Mouse (Mus musculus): ENCODE measurements at regions not wholly inside any gene's neighbourhood (a gene's known extent, or its start where the extent isn't known, plus 50 kb on each side); places are given as distances from the start of the nearest gene placed in this dataset.
A peak's percentile ranks its signal among the peaks of the same experiment; 100 is the strongest.

DNA sequence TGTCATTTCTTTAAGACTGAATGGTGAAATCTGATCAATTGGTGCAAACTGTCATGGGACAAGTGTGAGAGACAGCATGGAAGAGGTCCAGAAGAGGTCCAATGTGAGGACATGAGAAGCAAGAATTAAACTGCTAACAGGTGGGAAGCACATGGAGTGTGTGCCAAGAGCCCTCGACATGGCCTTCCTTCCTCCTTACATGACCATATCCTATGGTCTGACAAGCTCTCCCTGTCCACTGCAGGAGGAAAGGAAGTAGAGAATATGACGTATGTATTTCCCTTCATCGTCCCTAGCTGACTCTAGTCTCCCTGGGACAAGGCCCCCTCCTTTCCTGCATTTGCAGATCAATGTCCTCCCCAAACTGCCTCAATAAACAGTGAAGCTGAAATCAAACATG is 152.1 kb downstream of the Dad1 start:
- DNase-seq (ENCODE audit: low spot score) (no peak), ATAC-seq (no peak)
- no peak for TF ChIP-seq CTCF (IDR thresholded peaks at IDR 0.05)
- no peak for TF ChIP-seq EP300 (IDR thresholded peaks at IDR 0.05)
- H3K9ac ChIP-seq (replicated peaks; ENCODE audit: low read depth) = no peak overlapping the region
- no peak overlapping the region for H3K27ac ChIP-seq (ENCODE audit: low read length)
- 17% methylated on average over 3 of the region's 3 CpGs for WGBS
- no peaks in the 10 kb centered on the region for H3K27me3 ChIP-seq (replicated peaks; ENCODE audit: insufficient read depth, low read length)
- no peaks in the 10 kb centered on the region for H3K9me3 ChIP-seq (ENCODE audit: low read length)
- H3K4me1 ChIP-seq (ENCODE audit: insufficient read depth, low read depth, low read length) = peaks cover 20% of the 10 kb centered on the region; the same call in 1 of the 2 replicates
- no peak overlapping the region for H3K4me2 ChIP-seq (replicated peaks; ENCODE audit: low read depth, low read length)
- H3K4me3 ChIP-seq (ENCODE audit: low read depth, low read length) = no peak overlapping the region
- H3K36me3 ChIP-seq (ENCODE audit: insufficient read depth, low read length) = no peaks in the 10 kb centered on the region

DNA sequence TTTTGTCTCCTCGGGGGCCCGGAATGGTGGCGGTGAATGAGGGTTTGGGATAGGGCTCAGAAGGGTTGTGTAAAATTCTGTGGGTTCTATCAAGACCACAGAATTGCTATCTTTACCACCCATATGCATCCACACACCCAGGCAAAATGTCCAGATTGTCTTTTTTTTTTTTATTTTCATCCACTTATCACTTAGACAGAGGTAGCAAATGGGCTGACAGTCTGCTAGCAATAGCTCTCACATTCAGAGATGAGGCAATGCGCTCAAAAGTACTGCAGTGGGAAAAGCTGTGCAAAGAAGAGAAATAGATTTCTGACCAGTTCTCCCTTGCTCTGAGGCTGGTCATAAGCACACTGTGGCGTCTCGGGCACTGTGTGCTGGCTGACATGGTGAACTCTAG is 154.5 kb downstream of the Dad1 start:
- no peaks in the 10 kb centered on the region for H3K27me3 ChIP-seq (replicated peaks; ENCODE audit: insufficient read depth, low read length)
- WGBS = 86% methylated on average over 6 of the region's 6 CpGs
- H3K4me2 ChIP-seq (replicated peaks; ENCODE audit: low read depth, low read length) = no peak overlapping the region
- no peak overlapping the region for H3K4me3 ChIP-seq (ENCODE audit: low read depth, low read length)
- DNase-seq (ENCODE audit: low spot score) (no peak), ATAC-seq (no peak)
- 0 out of 2 replicates have a peak overlapping the region, but pooled peaks have one; percentile 80 for H3K27ac ChIP-seq (ENCODE audit: low read length)
- H3K4me1 ChIP-seq (ENCODE audit: insufficient read depth, low read depth, low read length) = peaks cover 20% of the 10 kb centered on the region; the same call in 1 of the 2 replicates
- no peak overlapping the region for H3K9ac ChIP-seq (replicated peaks; ENCODE audit: low read depth)
- H3K9me3 ChIP-seq (ENCODE audit: low read length) = no peaks in the 10 kb centered on the region
- TF ChIP-seq EP300 (IDR thresholded peaks at IDR 0.05) = no peak
- no peak for TF ChIP-seq CTCF (IDR thresholded peaks at IDR 0.05)
- no peaks in the 10 kb centered on the region for H3K36me3 ChIP-seq (ENCODE audit: insufficient read depth, low read length)

DNA sequence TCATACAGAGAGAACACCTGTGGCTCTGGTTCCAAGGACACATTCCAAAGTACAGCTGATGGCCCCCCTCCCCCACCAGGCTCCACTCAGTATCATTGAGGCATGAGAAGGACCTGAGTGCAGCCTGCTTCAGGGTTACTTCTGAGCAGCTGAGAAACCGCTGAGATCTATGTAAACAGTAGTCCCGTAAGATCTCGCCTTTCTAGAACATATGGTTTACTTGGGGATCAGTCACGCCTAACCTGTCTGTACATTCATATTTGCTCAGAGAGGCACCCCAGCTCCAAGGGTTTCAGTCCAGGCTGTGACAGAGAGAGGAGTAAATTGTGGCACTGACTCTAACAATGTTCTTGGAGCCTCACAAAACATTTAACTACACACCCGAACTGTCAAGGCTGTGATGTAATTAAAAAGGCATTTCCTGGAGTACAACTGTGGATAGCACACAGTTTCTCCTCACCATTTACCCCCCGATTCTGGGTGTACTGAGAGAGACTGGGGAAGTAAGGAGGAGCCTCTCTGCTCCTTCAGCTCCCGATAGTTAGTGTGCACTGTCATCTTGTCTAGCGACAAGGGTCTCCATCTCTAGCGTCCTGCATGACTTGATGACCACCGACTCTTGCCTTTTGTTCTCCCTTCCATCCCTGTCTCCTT is 155.7 kb downstream of the Dad1 start:
- no peaks in the 10 kb centered on the region for H3K27me3 ChIP-seq (replicated peaks; ENCODE audit: insufficient read depth, low read length)
- ATAC-seq = peak; percentile 92
- 24% methylated on average over 10 of the region's 10 CpGs for WGBS
- peak overlapping the region; percentile 80 for H3K27ac ChIP-seq (ENCODE audit: low read length)
- no peaks in the 10 kb centered on the region for H3K36me3 ChIP-seq (ENCODE audit: insufficient read depth, low read length)
- peak; percentile 73 for DNase-seq (ENCODE audit: low spot score)
- no peak for TF ChIP-seq CTCF (IDR thresholded peaks at IDR 0.05)
- peak; percentile 97 for TF ChIP-seq EP300 (IDR thresholded peaks at IDR 0.05)
- 0 out of 2 replicates have a peak overlapping the region, but pooled peaks have one; percentile 19 for H3K4me2 ChIP-seq (replicated peaks; ENCODE audit: low read depth, low read length)
- H3K4me3 ChIP-seq (ENCODE audit: low read depth, low read length) = no peak overlapping the region
- no peaks in the 10 kb centered on the region for H3K9me3 ChIP-seq (ENCODE audit: low read length)
- H3K9ac ChIP-seq (replicated peaks; ENCODE audit: low read depth) = no peak overlapping the region; the same call in 1 of the 2 replicates
- H3K4me1 ChIP-seq (ENCODE audit: insufficient read depth, low read depth, low read length) = peaks cover 20% of the 10 kb centered on the region; the same call in 1 of the 2 replicates

DNA sequence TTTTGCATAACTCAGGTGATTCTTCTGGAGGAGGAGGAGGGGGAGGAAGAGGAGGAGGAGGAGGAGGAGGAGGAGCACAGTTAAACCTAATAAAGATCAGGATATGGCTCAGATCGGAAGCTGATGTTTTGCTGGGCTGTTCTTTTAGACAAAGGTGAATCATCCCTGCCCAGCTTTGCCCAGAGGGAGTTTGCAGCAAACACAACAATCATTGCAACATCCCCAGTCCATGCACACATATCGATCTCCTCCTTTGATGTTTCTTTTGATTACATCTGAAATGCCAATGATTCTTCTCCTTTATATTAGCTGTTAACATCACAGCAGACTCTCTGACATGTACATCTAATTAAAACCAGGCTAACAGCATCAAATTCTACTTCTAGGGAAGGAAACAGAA is 156.9 kb downstream of the Dad1 start:
- ATAC-seq (no peak), DNase-seq (ENCODE audit: low spot score) (no peak)
- Histone ChIP-seq H3K27ac (ENCODE audit: low read length) (peak overlapping the region; percentile 80; the same call in 1 of the 2 replicates), H3K9me3 (ENCODE audit: low read length) (no peaks in the 10 kb centered on the region), H3K27me3 (replicated peaks; ENCODE audit: insufficient read depth, low read length) (no peaks in the 10 kb centered on the region), H3K36me3 (ENCODE audit: insufficient read depth, low read length) (no peaks in the 10 kb centered on the region), H3K4me3 (ENCODE audit: low read depth, low read length) (no peak overlapping the region), H3K9ac (replicated peaks; ENCODE audit: low read depth) (no peak overlapping the region), H3K4me2 (replicated peaks; ENCODE audit: low read depth, low read length) (no peak overlapping the region), H3K4me1 (ENCODE audit: insufficient read depth, low read depth, low read length) (peaks cover 15% of the 10 kb centered on the region; the same call in 1 of the 2 replicates)
- TF ChIP-seq EP300 (IDR thresholded peaks at IDR 0.05) = no peak
- TF ChIP-seq CTCF (IDR thresholded peaks at IDR 0.05) = no peak
- 31% methylated on average over 2 of the region's 2 CpGs for WGBS

DNA sequence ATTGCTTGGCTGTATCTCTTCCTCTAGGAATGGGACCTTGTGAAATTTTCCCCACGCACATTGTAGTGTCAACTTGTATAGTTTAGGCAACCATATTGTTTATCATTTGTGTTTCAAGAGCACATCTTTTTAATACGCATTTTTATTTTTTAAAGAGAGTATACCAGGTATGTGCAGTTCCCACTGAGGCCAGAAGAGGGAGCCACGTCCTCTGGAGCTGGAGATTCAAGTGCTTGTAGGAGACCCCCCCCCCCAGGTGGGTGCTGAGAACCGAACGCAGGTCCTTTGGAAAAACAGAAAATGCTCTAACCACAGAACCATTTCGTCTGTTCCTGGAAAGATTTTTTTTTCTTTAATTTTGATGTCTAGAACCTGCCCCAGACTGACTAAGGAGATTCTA is 161.5 kb downstream of the Dad1 start:
- Histone ChIP-seq H3K4me2 (replicated peaks; ENCODE audit: low read depth, low read length) (no peak overlapping the region), H3K36me3 (ENCODE audit: insufficient read depth, low read length) (no peaks in the 10 kb centered on the region), H3K9ac (replicated peaks; ENCODE audit: low read depth) (no peak overlapping the region), H3K4me3 (ENCODE audit: low read depth, low read length) (no peak overlapping the region), H3K27ac (ENCODE audit: low read length) (no peak overlapping the region), H3K27me3 (replicated peaks; ENCODE audit: insufficient read depth, low read length) (no peaks in the 10 kb centered on the region), H3K9me3 (ENCODE audit: low read length) (no peaks in the 10 kb centered on the region), H3K4me1 (ENCODE audit: insufficient read depth, low read depth, low read length) (peaks cover 3% of the 10 kb centered on the region; the same call in 1 of the 2 replicates)
- no peak for DNase-seq (ENCODE audit: low spot score)
- WGBS = 88% methylated on average over 6 of the region's 6 CpGs
- no peak; the same call in 1 of the 2 replicates for TF ChIP-seq CTCF (IDR thresholded peaks at IDR 0.05)
- ATAC-seq = no peak

DNA sequence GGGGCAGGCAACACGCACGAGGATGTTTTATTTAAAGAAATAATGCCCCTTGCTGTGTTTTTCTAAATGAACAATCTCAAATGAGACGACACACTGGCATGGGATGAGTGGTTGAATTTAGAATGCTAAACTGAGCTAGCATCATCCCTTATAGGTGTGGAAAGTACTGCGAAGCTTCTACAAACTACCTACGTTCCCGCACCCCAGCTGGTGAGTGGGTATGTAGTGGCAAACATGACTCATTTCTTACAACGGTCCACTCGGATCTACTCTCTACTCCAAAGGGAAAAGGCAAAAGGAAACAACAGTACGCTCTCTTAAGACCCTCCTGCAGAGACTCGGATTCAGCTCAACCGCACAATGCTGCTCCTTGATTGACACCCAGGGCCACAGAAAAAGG is 167.2 kb downstream of the Dad1 start:
- ATAC-seq = no peak
- Histone ChIP-seq H3K9ac (replicated peaks; ENCODE audit: low read depth) (no peak overlapping the region), H3K4me3 (ENCODE audit: low read depth, low read length) (no peak overlapping the region), H3K36me3 (ENCODE audit: insufficient read depth, low read length) (no peaks in the 10 kb centered on the region), H3K27me3 (replicated peaks; ENCODE audit: insufficient read depth, low read length) (no peaks in the 10 kb centered on the region), H3K27ac (ENCODE audit: low read length) (no peak overlapping the region), H3K9me3 (ENCODE audit: low read length) (no peaks in the 10 kb centered on the region), H3K4me2 (replicated peaks; ENCODE audit: low read depth, low read length) (no peak overlapping the region), H3K4me1 (ENCODE audit: insufficient read depth, low read depth, low read length) (no peaks in the 10 kb centered on the region)
- WGBS = 71% methylated on average over 11 of the region's 11 CpGs
- DNase-seq (ENCODE audit: low spot score) = no peak
- TF ChIP-seq CTCF (IDR thresholded peaks at IDR 0.05) (no peak), EP300 (IDR thresholded peaks at IDR 0.05) (no peak)

Measured in lung, postnatal 0 days (tissue).